Mouse (Mus musculus) limb, embryonic 14.5 days (tissue): ENCODE measurements at regions not wholly inside any gene's neighbourhood (a gene's known extent, or its start where the extent isn't known, plus 50 kb on each side); places are given as distances from the start of the nearest gene placed in this dataset.
A peak's percentile ranks its signal among the peaks of the same experiment; 100 is the strongest.

Experiments used
- ATAC-seq: fragments of 200-750 bp; cut with Nextera tagmentation; 2 replicates; pipeline ENCODE4 v1.8.0; 2017; ENCODE audit warnings: low read depth, moderate number of reproducible peaks, moderate TSS enrichment; ENCODE audit not compliant: low FRiP score
- DNase-seq: peaks from one replicate; pipeline ENCODE4 v3.0.0-alpha.2; 2015; ENCODE audit warnings: low spot score
- H3K27ac ChIP-seq: fragments of 300-500 bp; sonication (generic); replicated peaks from 2 replicates; pipeline ENCODE4 v1.5.1; 2014; ENCODE audit warnings: low read depth, mild to moderate bottlenecking, low read length, moderate library complexity, mixed read lengths
- H3K27me3 ChIP-seq: fragments of 300-500 bp; sonication (generic); 2 replicates; pipeline ENCODE4 v1.6.1; 2014; ENCODE audit warnings: low read length, mixed read lengths; ENCODE audit not compliant: control insufficient read depth, insufficient read depth
- H3K36me3 ChIP-seq: fragments of 300-500 bp; sonication (generic); 2 replicates; pipeline ENCODE4 v1.6.1; 2014; ENCODE audit warnings: mild to moderate bottlenecking, low read length, moderate library complexity, mixed read lengths; ENCODE audit not compliant: control insufficient read depth, insufficient read depth
- H3K4me1 ChIP-seq: fragments of 300-500 bp; sonication (generic); 2 replicates; pipeline ENCODE4 v1.6.1; 2014; ENCODE audit warnings: antibody characterized with exemption, low read length, mixed read lengths; ENCODE audit not compliant: control insufficient read depth, insufficient read depth
- H3K4me2 ChIP-seq: fragments of 300-500 bp; sonication (generic); replicated peaks from 2 replicates; pipeline ENCODE4 v1.6.1; 2014; ENCODE audit warnings: low read depth, mild to moderate bottlenecking, low read length, moderate library complexity; ENCODE audit not compliant: severe bottlenecking
- H3K4me3 ChIP-seq: fragments of 300-500 bp; sonication (generic); replicated peaks from 2 replicates; pipeline ENCODE4 v1.5.1; 2014; ENCODE audit warnings: low read length
- H3K9ac ChIP-seq: fragments of 300-500 bp; sonication (generic); 2 replicates; pipeline ENCODE4 v1.6.1; 2014; ENCODE audit warnings: mild to moderate bottlenecking, low read depth, low read length, moderate library complexity; ENCODE audit not compliant: severe bottlenecking
- H3K9me3 ChIP-seq: fragments of 300-500 bp; sonication (generic); 2 replicates; pipeline ENCODE4 v1.6.1; 2016; ENCODE audit warnings: low read length; ENCODE audit not compliant: control insufficient read depth
- POLR2A ChIP-seq: fragments of 200-500 bp; IDR thresholded peaks from 2 replicates; pipeline ENCODE4 v1.8.0; 2012; ENCODE audit warnings: inconsistent platforms, mild to moderate bottlenecking, moderate library complexity, borderline replicate concordance; ENCODE audit not compliant: insufficient read depth, insufficient read length; ENCODE audit errors: extremely low read depth
- WGBS: fragments of 180-500 bp; shearing (Covaris S2); extraction: QIAGEN DNeasy Blood & Tissue Kit; methylation state at CpG from one replicate; pipeline ENCODE4 v1.1.7; 2014; 5-methylcytosine and 5-hydroxymethylcytosine counted together

GRCm38 (mm10) chr1:23264251-23264650 lies 133.3 kb downstream of the Ogfrl1 start:
- peaks cover 4% of the 10 kb centered on the region for H3K4me1 ChIP-seq
- no peak overlapping the region for H3K9ac ChIP-seq
- no peak overlapping the region for H3K27ac ChIP-seq
- H3K27me3 ChIP-seq: no peaks in the 10 kb centered on the region
- no peak for ATAC-seq
- no peak for DNase-seq
- H3K36me3 ChIP-seq: no peaks in the 10 kb centered on the region
- H3K4me3 ChIP-seq: no peak overlapping the region
- H3K9me3 ChIP-seq: no peaks in the 10 kb centered on the region
- 67% methylated on average over 3 of the region's 3 CpGs for WGBS
- TF ChIP-seq POLR2A: no peak
- H3K4me2 ChIP-seq: no peak overlapping the region

- no peak overlapping the region for H3K4me3 ChIP-seq
- H3K4me2 ChIP-seq: no peak overlapping the region
- no peaks in the 10 kb centered on the region for H3K27me3 ChIP-seq
- no peaks in the 10 kb centered on the region for H3K9me3 ChIP-seq
- DNase-seq (no peak), ATAC-seq (no peak)
- 37% methylated on average over 4 of the region's 4 CpGs for WGBS
- no peak overlapping the region for H3K27ac ChIP-seq
- no peak for TF ChIP-seq POLR2A
- H3K36me3 ChIP-seq: no peaks in the 10 kb centered on the region
- no peak overlapping the region for H3K9ac ChIP-seq
- peaks cover 4% of the 10 kb centered on the region for H3K4me1 ChIP-seq
Measured at GRCm38 (mm10) chr1:23263798-23264197, 133.8 kb downstream of the Ogfrl1 start.

GRCm38 (mm10) chr1:23261652-23262051 lies 135.9 kb downstream of the Ogfrl1 start:
- ATAC-seq: no peak
- Histone ChIP-seq H3K27me3 (no peaks in the 10 kb centered on the region), H3K36me3 (no peaks in the 10 kb centered on the region), H3K9ac (no peak overlapping the region), H3K4me3 (no peak overlapping the region), H3K27ac (no peak overlapping the region), H3K4me2 (no peak overlapping the region), H3K9me3 (no peaks in the 10 kb centered on the region), H3K4me1 (peaks cover 8% of the 10 kb centered on the region)
- no peak for TF ChIP-seq POLR2A
- no peak for DNase-seq
- WGBS: 59% methylated on average over 3 of the region's 3 CpGs

- Histone ChIP-seq H3K36me3 (no peaks in the 10 kb centered on the region), H3K27ac (no peak overlapping the region), H3K27me3 (no peaks in the 10 kb centered on the region), H3K4me3 (peak overlapping the region; percentile 69), H3K9me3 (no peaks in the 10 kb centered on the region), H3K4me1 (0 out of 2 replicates have a peak, but pooled peaks cover 4% of the 10 kb centered on the region), H3K4me2 (peak overlapping the region; percentile 70), H3K9ac (peak overlapping the region; percentile 81)
- no peak for ATAC-seq
- 26% methylated on average over 10 of the region's 10 CpGs for WGBS
- no peak for TF ChIP-seq POLR2A
- DNase-seq: no peak
Measured at GRCm38 (mm10) chr1:23257306-23257895, 140.2 kb downstream of the Ogfrl1 start.

- DNase-seq: peak; percentile 77
- peak overlapping the region; percentile 69 for H3K4me3 ChIP-seq
- peak overlapping the region; percentile 81 for H3K9ac ChIP-seq
- no peak for TF ChIP-seq POLR2A
- no peaks in the 10 kb centered on the region for H3K27me3 ChIP-seq
- H3K4me1 ChIP-seq: 0 out of 2 replicates have a peak, but pooled peaks cover 4% of the 10 kb centered on the region
- under 1% methylated on average over 33 of the region's 45 CpGs for whole genome bisulfite sequencing
- H3K27ac ChIP-seq: peak overlapping the region; percentile 88
- peak; percentile 67; the same call in 1 of the 2 replicates for ATAC-seq
- H3K9me3 ChIP-seq: no peaks in the 10 kb centered on the region
- no peaks in the 10 kb centered on the region for H3K36me3 ChIP-seq
- peak overlapping the region; percentile 70 for H3K4me2 ChIP-seq
Measured at GRCm38 (mm10) chr1:23256630-23257001, 141.0 kb downstream of the Ogfrl1 start.
